Mouse (Mus musculus) heart, embryonic 11.5 days (tissue): Measurements from ENCODE around the gene Fcer1g. TPM values are rescaled to one million over a fixed set of nuclear protein-coding genes. Genes with fewer than 3 reads are reported as not detected.

Experiments
- ATAC-seq: fragments of 200-750 bp; cut with Nextera tagmentation; replicated peaks from 2 replicates; pipeline ENCODE4 v1.8.0; 2017; ENCODE audit warnings: moderate library complexity; ENCODE audit not compliant: insufficient number of reproducible peaks, low FRiP score, low TSS enrichment
- H3K27ac ChIP-seq: fragments of 300-500 bp; sonication (generic); 2 replicates; pipeline ENCODE4 v1.5.1; 2014; ENCODE audit warnings: mild to moderate bottlenecking, low read depth, low read length
- H3K27me3 ChIP-seq: fragments of 300-500 bp; sonication (generic); 2 replicates; pipeline ENCODE4 v1.6.1; 2014; ENCODE audit warnings: mild to moderate bottlenecking, low read length, mixed read lengths; ENCODE audit not compliant: control insufficient read depth, insufficient read depth
- H3K36me3 ChIP-seq: fragments of 300-500 bp; sonication (generic); 2 replicates; pipeline ENCODE4 v1.6.1; 2014; ENCODE audit warnings: mild to moderate bottlenecking, low read length, moderate library complexity, mixed read lengths; ENCODE audit not compliant: control insufficient read depth, insufficient read depth
- H3K4me1 ChIP-seq: fragments of 300-500 bp; sonication (generic); 2 replicates; pipeline ENCODE4 v1.6.1; 2014; ENCODE audit warnings: low read length; ENCODE audit not compliant: control insufficient read depth, insufficient read depth
- H3K4me2 ChIP-seq: fragments of 300-500 bp; sonication (generic); 2 replicates; pipeline ENCODE4 v1.6.1; 2014; ENCODE audit warnings: mild to moderate bottlenecking, moderate library complexity
- H3K4me3 ChIP-seq: fragments of 300-500 bp; sonication (generic); 2 replicates; pipeline ENCODE4 v1.5.1; 2014; ENCODE audit warnings: low read depth, low read length
- H3K9ac ChIP-seq: fragments of 300-500 bp; sonication (generic); 2 replicates; pipeline ENCODE4 v1.6.1; 2014; ENCODE audit warnings: mild to moderate bottlenecking, low read depth, low read length, moderate library complexity
- H3K9me3 ChIP-seq: fragments of 300-500 bp; sonication (generic); replicated peaks from 2 replicates; pipeline ENCODE4 v1.6.1; 2016; ENCODE audit warnings: low read length; ENCODE audit not compliant: control insufficient read depth
- WGBS: fragments of 180-500 bp; shearing (Covaris S2); extraction: QIAGEN DNeasy Blood & Tissue Kit; methylation state at CpG from one replicate; pipeline ENCODE4 v1.1.7; 2014; ENCODE audit not compliant: insufficient replicate concordance; 5-methylcytosine and 5-hydroxymethylcytosine counted together
- polyA plus RNA-seq: library from polyadenylated mRNA; unstranded; fragments of >200 nt; fragmentation: Nextera tagmentation; extraction: Ambion mirVana; gene quantifications from 2 replicates; pipeline ENCODE4 v1.2.1, GENCODE M21; 2014

The Fcer1g gene
- polyA plus RNA-seq, 1 experiment from 2014 or later: 18.4 TPM

DNA sequence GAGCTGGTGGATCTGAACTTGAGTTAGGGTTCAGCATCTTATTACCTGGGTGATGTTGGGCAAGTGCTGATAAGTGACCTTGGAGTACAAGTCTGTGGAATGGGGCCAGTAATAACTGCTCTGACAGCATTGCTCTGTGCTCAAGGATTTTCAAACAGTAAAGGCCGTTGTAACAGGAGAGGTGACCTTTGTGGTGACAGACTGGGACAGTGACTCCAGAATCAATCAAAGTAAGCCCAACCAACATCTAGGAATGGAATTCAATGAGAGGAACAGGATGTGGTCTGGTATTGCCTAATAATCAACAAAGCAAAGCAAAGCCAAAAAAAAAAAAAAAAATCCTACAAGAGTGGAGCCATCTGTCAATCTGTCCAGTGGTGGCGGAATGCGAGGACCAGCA is 26.2 kb upstream of the Fcer1g start:
- WGBS: 71% methylated on average over 3 of the region's 3 CpGs
- Histone ChIP-seq H3K4me2 (no peak overlapping the region), H3K4me1 (peaks cover 6% of the 10 kb centered on the region; the same call in 1 of the 2 replicates), H3K4me3 (no peak overlapping the region), H3K9ac (no peak overlapping the region), H3K27ac (no peak overlapping the region), H3K9me3 (no peaks in the 10 kb centered on the region), H3K36me3 (no peaks in the 10 kb centered on the region), H3K27me3 (no peaks in the 10 kb centered on the region)
- ATAC-seq: no peak

DNA sequence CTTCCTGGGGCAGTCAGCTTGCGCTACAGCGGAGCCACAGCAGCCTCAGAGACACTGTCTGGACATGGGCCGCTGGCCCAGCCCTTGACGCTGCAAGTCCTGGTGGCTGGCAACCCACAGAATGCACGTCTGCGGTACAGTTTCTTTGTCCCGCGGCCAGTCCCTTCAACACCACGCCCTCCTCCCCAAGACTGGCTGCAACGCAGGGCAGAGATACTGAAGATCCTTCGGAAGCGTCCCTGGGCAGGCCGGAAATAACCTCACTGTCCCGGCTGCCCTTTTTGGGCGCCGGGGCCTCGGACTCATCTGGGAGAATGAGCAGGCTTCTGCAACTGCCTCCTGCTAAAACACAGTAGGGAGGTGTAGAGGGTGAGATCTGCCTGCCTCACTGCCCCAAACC is 24.8 kb upstream of the Fcer1g start:
- Histone ChIP-seq H3K36me3 (no peaks in the 10 kb centered on the region), H3K4me2 (peak overlapping the region; percentile 11), H3K4me1 (peaks cover 6% of the 10 kb centered on the region; the same call in 1 of the 2 replicates), H3K27me3 (no peaks in the 10 kb centered on the region), H3K9ac (peak overlapping the region; percentile 54), H3K9me3 (no peaks in the 10 kb centered on the region), H3K4me3 (no peak overlapping the region), H3K27ac (no peak overlapping the region)
- ATAC-seq: no peak
- 53% methylated on average over 17 of the region's 17 CpGs for WGBS

DNA sequence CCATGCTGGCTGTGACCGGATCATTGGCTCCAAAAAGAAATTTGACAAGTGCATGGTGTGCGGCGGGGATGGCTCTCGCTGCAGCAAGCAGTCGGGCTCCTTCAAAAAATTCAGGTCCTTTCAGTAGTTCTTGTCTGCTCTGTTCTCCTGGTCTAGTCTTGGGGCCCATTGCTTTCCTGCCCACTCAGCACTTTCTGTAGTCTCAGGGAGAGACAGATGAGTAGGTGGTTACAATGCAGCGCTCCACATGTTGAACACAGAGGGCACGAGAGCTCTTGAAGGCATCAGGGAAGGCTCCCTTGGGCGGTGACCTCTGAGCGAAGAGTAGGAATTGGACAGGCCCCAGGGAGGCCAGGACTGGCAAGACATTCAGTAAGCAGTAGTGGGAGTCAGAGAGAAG is 23.6 kb upstream of the Fcer1g start:
- H3K36me3 ChIP-seq: no peaks in the 10 kb centered on the region
- H3K27me3 ChIP-seq: no peaks in the 10 kb centered on the region
- H3K4me3 ChIP-seq: no peak overlapping the region
- no peak overlapping the region for H3K4me2 ChIP-seq
- no peak overlapping the region for H3K27ac ChIP-seq
- no peak for ATAC-seq
- 84% methylated on average over 9 of the region's 9 CpGs for WGBS
- no peaks in the 10 kb centered on the region for H3K9me3 ChIP-seq
- H3K4me1 ChIP-seq: peaks cover 3% of the 10 kb centered on the region; the same call in 1 of the 2 replicates
- no peak overlapping the region for H3K9ac ChIP-seq

DNA sequence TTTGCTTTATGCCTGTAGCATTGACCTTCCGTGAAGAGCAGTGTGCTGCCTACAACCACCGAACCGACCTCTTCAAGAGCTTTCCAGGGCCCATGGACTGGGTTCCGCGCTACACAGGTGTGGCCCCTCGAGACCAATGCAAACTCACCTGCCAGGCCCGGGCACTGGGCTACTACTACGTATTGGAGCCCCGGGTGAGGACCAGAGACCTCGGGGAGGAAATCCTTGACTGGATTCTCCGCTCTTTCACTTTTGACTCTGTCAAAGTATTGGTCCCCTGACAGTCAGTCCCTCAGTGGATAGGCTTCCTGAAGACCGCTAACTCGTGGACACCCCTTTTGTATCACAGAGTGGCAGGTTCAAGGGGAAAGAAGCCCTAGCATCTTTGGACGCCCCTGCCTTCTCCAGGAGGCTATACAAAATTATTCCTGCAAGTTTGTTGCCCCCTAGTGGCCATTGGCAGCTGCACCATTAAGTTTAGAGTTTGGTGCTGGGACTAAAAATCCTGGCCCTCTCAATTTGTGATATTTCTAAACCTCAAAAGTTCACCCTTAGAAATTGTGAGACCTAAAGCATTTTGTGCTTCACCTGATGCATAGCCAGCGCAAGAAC is 22.9 kb upstream of the Fcer1g start:
- no peak overlapping the region for H3K4me2 ChIP-seq
- WGBS: 62% methylated on average over 15 of the region's 15 CpGs
- no peak for ATAC-seq

DNA sequence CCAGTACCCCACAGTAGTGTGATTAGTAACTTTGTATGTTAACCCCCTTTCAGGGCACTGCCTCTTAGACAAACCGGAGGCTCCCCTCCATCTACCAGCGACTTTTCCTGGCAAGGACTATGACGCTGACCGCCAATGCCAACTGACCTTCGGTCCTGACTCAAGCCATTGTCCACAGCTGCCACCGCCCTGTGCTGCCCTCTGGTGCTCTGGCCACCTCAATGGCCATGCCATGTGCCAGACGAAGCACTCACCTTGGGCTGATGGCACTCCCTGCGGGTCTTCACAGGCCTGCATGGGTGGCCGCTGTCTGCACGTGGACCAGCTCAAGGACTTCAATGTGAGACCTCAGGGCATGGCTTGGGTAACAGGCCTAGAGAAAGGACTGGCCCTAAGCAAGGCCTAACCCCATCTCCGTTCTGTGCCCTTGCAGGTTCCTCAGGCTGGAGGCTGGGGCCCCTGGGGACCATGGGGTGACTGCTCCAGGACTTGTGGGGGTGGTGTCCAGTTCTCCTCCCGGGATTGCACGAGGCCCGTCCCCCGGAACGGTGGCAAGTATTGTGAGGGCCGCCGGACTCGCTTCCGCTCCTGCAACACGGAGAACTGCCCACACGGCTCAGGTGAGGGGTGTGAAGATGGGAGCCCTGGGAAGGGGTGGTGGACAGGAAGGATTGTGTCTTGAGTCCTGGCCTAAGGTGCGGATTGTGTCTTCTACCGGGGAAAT is 22.1 kb upstream of the Fcer1g start:
- Histone ChIP-seq H3K4me2 (no peak overlapping the region), H3K27ac (no peak overlapping the region), H3K27me3 (no peaks in the 10 kb centered on the region), H3K9me3 (no peaks in the 10 kb centered on the region), H3K4me3 (no peak overlapping the region), H3K4me1 (peaks cover 13% of the 10 kb centered on the region), H3K9ac (no peak overlapping the region), H3K36me3 (no peaks in the 10 kb centered on the region)
- 86% methylated on average over 24 of the region's 24 CpGs for WGBS
- no peak for ATAC-seq

More for the DNA sequence above, 22.9 kb upstream of the Fcer1g start:
- Histone ChIP-seq H3K36me3 (no peaks in the 10 kb centered on the region), H3K4me1 (peaks cover 6% of the 10 kb centered on the region; the same call in 1 of the 2 replicates), H3K27me3 (no peaks in the 10 kb centered on the region), H3K27ac (no peak overlapping the region), H3K4me3 (no peak overlapping the region), H3K9me3 (no peaks in the 10 kb centered on the region), H3K9ac (no peak overlapping the region)

DNA sequence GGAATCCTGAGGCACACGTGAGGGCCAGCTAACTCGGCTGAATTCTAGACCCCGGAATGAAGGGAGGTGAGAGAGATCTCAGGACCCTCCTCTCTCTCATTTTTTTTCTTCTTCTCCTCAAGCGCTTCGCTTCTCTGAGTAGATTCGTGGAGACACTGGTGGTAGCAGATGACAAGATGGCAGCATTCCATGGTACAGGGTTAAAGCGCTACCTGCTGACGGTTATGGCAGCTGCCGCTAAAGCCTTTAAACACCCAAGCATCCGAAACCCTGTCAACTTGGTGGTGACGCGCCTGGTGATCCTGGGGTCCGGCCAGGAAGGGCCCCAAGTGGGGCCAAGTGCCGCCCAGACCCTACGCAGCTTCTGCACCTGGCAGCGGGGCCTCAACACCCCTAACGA is 18.2 kb upstream of the Fcer1g start:
- Histone ChIP-seq H3K4me3 (no peak overlapping the region), H3K9me3 (no peaks in the 10 kb centered on the region), H3K27ac (no peak overlapping the region), H3K36me3 (no peaks in the 10 kb centered on the region), H3K4me2 (peak overlapping the region; percentile 51), H3K9ac (peak overlapping the region; percentile 50), H3K4me1 (peaks cover 32% of the 10 kb centered on the region), H3K27me3 (0 out of 2 replicates have a peak, but pooled peaks cover 3% of the 10 kb centered on the region)
- 50% methylated on average over 17 of the region's 17 CpGs for WGBS
- ATAC-seq: no peak

DNA sequence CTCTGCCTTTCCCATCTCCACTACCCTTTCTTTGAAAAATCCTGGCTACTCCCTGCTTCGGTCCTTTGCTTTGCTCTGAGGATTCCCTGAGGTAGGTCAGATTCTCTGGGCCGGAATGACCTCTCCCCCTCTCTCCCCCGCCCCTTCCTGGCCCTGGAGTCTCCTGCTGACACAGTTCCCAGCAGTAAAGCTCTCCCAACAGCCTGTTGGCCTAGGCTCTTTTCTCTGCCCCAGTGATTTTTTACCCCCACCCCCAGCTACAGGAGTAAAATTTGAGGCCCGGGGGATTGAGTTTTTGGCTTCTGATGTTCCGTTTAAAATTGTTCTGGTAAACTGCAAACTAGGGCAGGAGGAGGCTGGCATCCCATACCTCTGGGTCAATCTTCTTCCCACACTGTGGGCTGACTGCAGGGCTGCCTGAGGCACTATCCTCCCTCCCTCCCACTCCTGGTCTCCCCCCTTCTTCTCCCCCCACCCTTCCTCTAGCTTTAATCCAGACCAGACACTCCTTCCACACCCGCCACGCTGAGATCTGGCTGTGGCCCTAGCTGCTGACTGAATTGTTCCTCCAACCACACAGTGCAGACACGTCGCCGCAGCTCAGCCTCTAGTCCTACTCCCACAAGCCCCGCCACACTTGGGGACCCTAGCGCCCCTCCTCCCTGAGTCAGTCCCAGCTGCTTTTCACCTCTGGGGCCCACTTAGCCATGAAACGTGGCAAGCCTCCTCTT is 17.6 kb upstream of the Fcer1g start:
- peak overlapping the region; percentile 15; the same call in 1 of the 2 replicates for H3K27ac ChIP-seq
- 10% methylated on average over 13 of the region's 13 CpGs for WGBS
- no peaks in the 10 kb centered on the region for H3K9me3 ChIP-seq
- peak overlapping the region; percentile 51 for H3K4me2 ChIP-seq
- no peaks in the 10 kb centered on the region for H3K36me3 ChIP-seq
- H3K4me1 ChIP-seq: peaks cover 32% of the 10 kb centered on the region
- H3K9ac ChIP-seq: peak overlapping the region; percentile 50
- H3K27me3 ChIP-seq: 0 out of 2 replicates have a peak, but pooled peaks cover 3% of the 10 kb centered on the region
- no peak for ATAC-seq
- H3K4me3 ChIP-seq: peak overlapping the region; percentile 32; the same call in 1 of the 2 replicates

DNA sequence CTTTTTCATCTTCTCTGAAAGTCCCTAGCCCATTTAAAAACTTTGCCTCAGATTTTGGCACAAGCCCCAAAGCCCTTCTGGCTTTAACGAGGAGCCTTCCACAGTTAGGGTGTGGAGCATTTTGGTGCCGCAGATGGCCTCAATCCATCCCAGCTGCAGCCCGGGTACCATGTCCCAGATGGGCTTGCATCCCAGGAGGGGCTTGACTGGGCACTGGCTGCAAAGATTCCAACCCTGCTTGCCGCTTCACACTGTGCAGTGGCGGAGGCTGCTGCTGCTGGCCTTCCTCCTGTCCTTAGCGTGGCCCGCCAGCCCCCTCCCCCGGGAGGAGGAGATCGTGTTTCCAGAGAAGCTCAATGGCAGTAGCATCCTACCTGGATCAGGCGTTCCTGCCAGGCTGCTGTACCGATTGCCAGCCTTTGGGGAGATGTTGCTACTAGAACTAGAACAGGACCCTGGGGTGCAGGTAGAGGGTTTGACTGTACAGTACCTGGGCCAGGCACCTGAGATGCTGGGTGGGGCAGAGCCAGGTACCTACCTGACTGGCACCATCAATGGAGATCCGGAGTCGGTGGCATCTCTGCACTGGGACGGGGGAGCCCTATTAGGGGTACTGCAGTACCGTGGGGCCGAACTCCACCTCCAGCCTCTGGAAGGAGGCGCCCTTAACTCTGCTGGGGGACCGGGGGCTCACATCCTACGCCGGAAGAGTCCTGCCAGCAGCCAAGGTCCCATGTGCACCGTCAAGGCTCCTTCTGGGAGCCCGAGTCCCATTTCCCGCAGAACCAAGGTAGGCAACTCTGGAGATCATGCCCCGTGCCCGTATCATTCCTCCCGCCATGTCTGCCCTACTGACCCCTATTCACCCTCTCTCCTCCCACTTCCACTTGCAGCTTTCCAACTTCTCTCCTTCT is 16.8 kb upstream of the Fcer1g start, which contains the start of gene Ndufs2:
Ndufs2 (minus strand) TSS at position 709 of the 914 bp plus-strand sequence.
- no peaks in the 10 kb centered on the region for H3K9me3 ChIP-seq
- peak within 1 kb of the TSS; percentile 32 for H3K4me3 ChIP-seq
- peaks cover 35% of the 10 kb centered on the region for H3K4me1 ChIP-seq
- H3K9ac ChIP-seq: peak within 1 kb of the TSS; percentile 50
- no peak for ATAC-seq
- WGBS: 17% methylated on average over 26 of the region's 26 CpGs
- peak within 1 kb of the TSS; percentile 15; the same call in 1 of the 2 replicates for H3K27ac ChIP-seq
- H3K36me3 ChIP-seq: no peaks in the 10 kb centered on the region
- H3K27me3 ChIP-seq: 0 out of 2 replicates have a peak, but pooled peaks cover 3% of the 10 kb centered on the region
- H3K4me2 ChIP-seq: peak within 1 kb of the TSS; percentile 51
